In genomic region chr17:29251608-29252390, GRCm38 (mm10) we compare ENCODE assay signal across 8 mouse cellular contexts. TPM values are rescaled to one million over a fixed set of nuclear protein-coding genes. Genes with fewer than 3 reads are reported as not detected.
DNase-seq lines count a peak whose midpoint lies in the region; ATAC-seq and TF ChIP-seq lines count a peak whose summit lies in the region.

No protein-coding gene starts in this region.

- WGBS in liver, embryonic 14.5 days (ENCODE audit: insufficient replicate concordance), result 73% methylated on average over 15 of the region's 15 CpGs
- WGBS in liver, embryonic 12.5 days (ENCODE audit: insufficient replicate concordance), result 81% methylated on average over 15 of the region's 15 CpGs
- WGBS in embryonic facial prominence, embryonic 15.5 days, result 70% methylated on average over 15 of the region's 15 CpGs
- 71% methylated on average over 15 of the region's 15 CpGs for WGBS in intestine, embryonic 15.5 days

- H3K4me1 ChIP-seq in liver, embryonic 14.5 days (replicated peaks; ENCODE audit: control insufficient read depth in 2 of 2, insufficient read depth in 2 of 2, low read length in 1 of 2), result peaks cover 0 to 4% of the 10 kb centered on the region in 2 experiments; a peak in 2 of 4 replicates
- peaks cover 6% of the 10 kb centered on the region; the same call in 1 of the 2 replicates for H3K4me1 ChIP-seq in liver, embryonic 12.5 days
- H3K4me1 ChIP-seq in embryonic facial prominence, embryonic 15.5 days, result peaks cover 53% of the 10 kb centered on the region
- H3K4me1 ChIP-seq in intestine, embryonic 15.5 days (replicated peaks), result peaks cover 17% of the 10 kb centered on the region; the same call in 1 of the 2 replicates

- H3K4me2 ChIP-seq in liver, embryonic 14.5 days (ENCODE audit: low read depth), result no peak overlapping the region
- H3K4me2 ChIP-seq in liver, embryonic 12.5 days, result no peak overlapping the region
- H3K4me2 ChIP-seq in embryonic facial prominence, embryonic 15.5 days (replicated peaks), result no peak overlapping the region
- H3K4me2 ChIP-seq in intestine, embryonic 15.5 days (replicated peaks), result no peak overlapping the region

- TF ChIP-seq CTCF in liver, embryonic 14.5 days (IDR thresholded peaks at IDR 0.05; ENCODE audit: low read depth), result no peak

- peak; percentile 31; the same call in 1 of the 2 replicates for ATAC-seq in liver, embryonic 14.5 days (ENCODE audit: insufficient read depth)
- no peak for ATAC-seq in liver, embryonic 12.5 days
- no peak for ATAC-seq in embryonic facial prominence, embryonic 15.5 days (ENCODE audit: insufficient number of reproducible peaks, low FRiP score, low TSS enrichment, low read depth)
- peak; percentile 51; the same call in 1 of the 2 replicates for ATAC-seq in intestine, embryonic 15.5 days

- H3K27ac ChIP-seq in liver, embryonic 14.5 days, result no peak overlapping the region
- H3K27ac ChIP-seq in liver, embryonic 12.5 days, result no peak overlapping the region
- H3K27ac ChIP-seq in embryonic facial prominence, embryonic 15.5 days (replicated peaks), result 0 out of 2 replicates have a peak overlapping the region, but pooled peaks have one; percentile 53
- peak overlapping the region; percentile 36; the same call in 1 of the 2 replicates for H3K27ac ChIP-seq in intestine, embryonic 15.5 days

- H3K36me3 ChIP-seq in liver, embryonic 14.5 days (replicated peaks; ENCODE audit: control insufficient read depth, insufficient read depth, low read depth), result peaks cover 49% of the 10 kb centered on the region
- H3K36me3 ChIP-seq in liver, embryonic 12.5 days, result peaks cover 86% of the 10 kb centered on the region
- peaks cover 36% of the 10 kb centered on the region; the same call in 1 of the 2 replicates for H3K36me3 ChIP-seq in embryonic facial prominence, embryonic 15.5 days
- peaks cover 36% of the 10 kb centered on the region for H3K36me3 ChIP-seq in intestine, embryonic 15.5 days

- TF ChIP-seq EP300 in liver, embryonic 14.5 days (IDR thresholded peaks at IDR 0.05; ENCODE audit: low read depth), result no peak

- no peak for DNase-seq in liver, embryonic 14.5 days (ENCODE audit: low read depth in 3 of 3, low spot score in 3 of 3)
- peak; percentile 78 for DNase-seq in lung, postnatal 14 days
- DNase-seq in thymus, postnatal 25 days, result no peak
- no peak for DNase-seq in layer of hippocampus, adult 11-12 months (ENCODE audit: low spot score)
- DNase-seq in layer of hippocampus, adult 9-11 months, result no peak

- H3K9me3 ChIP-seq in liver, embryonic 14.5 days (ENCODE audit: control insufficient read depth, low read length), result no peaks in the 10 kb centered on the region
- H3K9me3 ChIP-seq in liver, embryonic 12.5 days (replicated peaks), result no peaks in the 10 kb centered on the region
- no peaks in the 10 kb centered on the region for H3K9me3 ChIP-seq in embryonic facial prominence, embryonic 15.5 days (replicated peaks)
- H3K9me3 ChIP-seq in intestine, embryonic 15.5 days, result no peaks in the 10 kb centered on the region

- H3K4me3 ChIP-seq in liver, embryonic 14.5 days (ENCODE audit: insufficient read depth in 1 of 2, low read depth in 2 of 2, low read length in 2 of 2), result no peak overlapping the region
- H3K4me3 ChIP-seq in liver, embryonic 12.5 days, result no peak overlapping the region
- H3K4me3 ChIP-seq in embryonic facial prominence, embryonic 15.5 days (replicated peaks), result no peak overlapping the region
- no peak overlapping the region for H3K4me3 ChIP-seq in intestine, embryonic 15.5 days (replicated peaks)

- H3K27me3 ChIP-seq in liver, embryonic 14.5 days (ENCODE audit: control insufficient read depth, insufficient read depth, low read length), result no peaks in the 10 kb centered on the region
- H3K27me3 ChIP-seq in liver, embryonic 12.5 days (replicated peaks), result no peaks in the 10 kb centered on the region
- no peaks in the 10 kb centered on the region for H3K27me3 ChIP-seq in embryonic facial prominence, embryonic 15.5 days
- H3K27me3 ChIP-seq in intestine, embryonic 15.5 days (replicated peaks), result no peaks in the 10 kb centered on the region

- H3K9ac ChIP-seq in liver, embryonic 14.5 days (replicated peaks), result no peak overlapping the region
- no peak overlapping the region for H3K9ac ChIP-seq in liver, embryonic 12.5 days
- H3K9ac ChIP-seq in embryonic facial prominence, embryonic 15.5 days, result no peak overlapping the region
- H3K9ac ChIP-seq in intestine, embryonic 15.5 days, result no peak overlapping the region

RNA-seq across cellular contexts. Expression of gene Ppil1, which starts 12.2 kb away (rescaled TPM):
- polyA plus RNA-seq in liver, embryonic 14.5 days (2012; rRNA removed), result 46.2 and 47.9 TPM in 2 replicates
- polyA plus RNA-seq in liver, embryonic 14.5 days (2014; fragmentation: Nextera tagmentation; extraction: Ambion mirVana), result 84.7 and 87.3 TPM in 2 replicates
- 123 and 126 TPM in 2 replicates for polyA plus RNA-seq in liver, embryonic 12.5 days (2016; fragmentation: Nextera tagmentation; extraction: Ambion mirVana)
- polyA plus RNA-seq in embryonic facial prominence, embryonic 15.5 days (2015; fragmentation: Nextera tagmentation; extraction: Ambion mirVana), result 129 and 132 TPM in 2 replicates
- polyA plus RNA-seq in intestine, embryonic 15.5 days (2015; fragmentation: Nextera tagmentation; extraction: Ambion mirVana), result 154 and 157 TPM in 2 replicates

RNA-seq across cellular contexts. Expression of gene Cpne5, which starts 13.8 kb away (rescaled TPM):
- 0.06 and 0.12 TPM in 2 replicates for polyA plus RNA-seq in liver, embryonic 14.5 days (2012; rRNA removed)
- polyA plus RNA-seq in liver, embryonic 14.5 days (2014; fragmentation: Nextera tagmentation; extraction: Ambion mirVana), result 0.16 and 0.28 TPM in 2 replicates
- polyA plus RNA-seq in liver, embryonic 12.5 days (2016; fragmentation: Nextera tagmentation; extraction: Ambion mirVana), result 0.18 and 0.33 TPM in 2 replicates
- polyA plus RNA-seq in embryonic facial prominence, embryonic 15.5 days (2015; fragmentation: Nextera tagmentation; extraction: Ambion mirVana), result 27.6 and 28.9 TPM in 2 replicates
- 7.5 and 8.3 TPM in 2 replicates for polyA plus RNA-seq in intestine, embryonic 15.5 days (2015; fragmentation: Nextera tagmentation; extraction: Ambion mirVana)

RNA-seq across cellular contexts. Expression of gene BC004004, which starts 16.8 kb away (rescaled TPM):
- 26.1 and 27.4 TPM in 2 replicates for polyA plus RNA-seq in liver, embryonic 14.5 days (2012; rRNA removed)
- polyA plus RNA-seq in liver, embryonic 14.5 days (2014; fragmentation: Nextera tagmentation; extraction: Ambion mirVana), result 57.7 and 58.1 TPM in 2 replicates
- 51.5 and 54.6 TPM in 2 replicates for polyA plus RNA-seq in liver, embryonic 12.5 days (2016; fragmentation: Nextera tagmentation; extraction: Ambion mirVana)
- polyA plus RNA-seq in embryonic facial prominence, embryonic 15.5 days (2015; fragmentation: Nextera tagmentation; extraction: Ambion mirVana), result 82.1 and 85.8 TPM in 2 replicates
- 78.3 and 83.5 TPM in 2 replicates for polyA plus RNA-seq in intestine, embryonic 15.5 days (2015; fragmentation: Nextera tagmentation; extraction: Ambion mirVana)

Comparison
In these comparisons a context has a peak if more than half of its experiments do, and no peak if none do; other contexts are left out.
1. ATAC-seq: peak in liver, embryonic 14.5 days (single experiment) and intestine, embryonic 15.5 days (single experiment); none in liver, embryonic 12.5 days (single experiment) and embryonic facial prominence, embryonic 15.5 days (single experiment).
2. H3K27ac ChIP-seq: peak in embryonic facial prominence, embryonic 15.5 days (single experiment) and intestine, embryonic 15.5 days (single experiment); none in liver, embryonic 14.5 days (single experiment) and liver, embryonic 12.5 days (single experiment).